Mouse (Mus musculus) liver, embryonic 11.5 days (tissue): ENCODE measurements at regions not wholly inside any gene's neighbourhood (a gene's known extent, or its start where the extent isn't known, plus 50 kb on each side); places are given as distances from the start of the nearest gene placed in this dataset.

Experiments used
- ATAC-seq: fragments of 200-750 bp; cut with Nextera tagmentation; replicated peaks from 2 replicates; pipeline ENCODE4 v1.8.0; 2017; ENCODE audit warnings: moderate number of reproducible peaks, mild to moderate bottlenecking, moderate TSS enrichment, moderate library complexity; ENCODE audit not compliant: low FRiP score
- DNase-seq: peaks from one replicate; pipeline ENCODE4 v3.0.0-alpha.2; 2017; ENCODE audit warnings: low spot score
- H3K27ac ChIP-seq: fragments of 300-500 bp; sonication (generic); 2 replicates; pipeline ENCODE4 v1.5.1; 2014; ENCODE audit warnings: mild to moderate bottlenecking, low read depth, low read length, control low read depth
- H3K27me3 ChIP-seq: fragments of 300-500 bp; sonication (generic); replicated peaks from 2 replicates; pipeline ENCODE4 v1.6.1; 2014; ENCODE audit warnings: low read length, mixed read lengths; ENCODE audit not compliant: control insufficient read depth, insufficient read depth
- H3K36me3 ChIP-seq: fragments of 300-500 bp; sonication (generic); 2 replicates; pipeline ENCODE4 v1.6.1; 2014; ENCODE audit warnings: mild to moderate bottlenecking, low read length, moderate library complexity, mixed read lengths; ENCODE audit not compliant: control insufficient read depth, insufficient read depth
- H3K4me1 ChIP-seq: fragments of 300-500 bp; sonication (generic); replicated peaks from 2 replicates; pipeline ENCODE4 v1.6.1; 2014; ENCODE audit warnings: low read length, mixed read lengths; ENCODE audit not compliant: control insufficient read depth, insufficient read depth
- H3K4me2 ChIP-seq: fragments of 300-500 bp; sonication (generic); 2 replicates; pipeline ENCODE4 v1.6.1; 2014; ENCODE audit warnings: mild to moderate bottlenecking, control low read depth, moderate library complexity
- H3K4me3 ChIP-seq: fragments of 300-500 bp; sonication (generic); 2 replicates; pipeline ENCODE4 v1.5.1; 2014; ENCODE audit warnings: low read depth, low read length, control low read depth
- H3K9ac ChIP-seq: fragments of 300-500 bp; sonication (generic); 2 replicates; pipeline ENCODE4 v1.6.1; 2014; ENCODE audit warnings: low read depth, low read length, control low read depth
- H3K9me3 ChIP-seq: fragments of 300-500 bp; sonication (generic); 2 replicates; pipeline ENCODE4 v1.6.1; 2016; ENCODE audit warnings: low read length, inconsistent platforms, mixed read lengths; ENCODE audit not compliant: control insufficient read depth
- WGBS: fragments of 180-500 bp; shearing (Covaris S2); extraction: QIAGEN DNeasy Blood & Tissue Kit; methylation state at CpG from one replicate; pipeline ENCODE4 v1.1.7; 2014; 5-methylcytosine and 5-hydroxymethylcytosine counted together

DNA sequence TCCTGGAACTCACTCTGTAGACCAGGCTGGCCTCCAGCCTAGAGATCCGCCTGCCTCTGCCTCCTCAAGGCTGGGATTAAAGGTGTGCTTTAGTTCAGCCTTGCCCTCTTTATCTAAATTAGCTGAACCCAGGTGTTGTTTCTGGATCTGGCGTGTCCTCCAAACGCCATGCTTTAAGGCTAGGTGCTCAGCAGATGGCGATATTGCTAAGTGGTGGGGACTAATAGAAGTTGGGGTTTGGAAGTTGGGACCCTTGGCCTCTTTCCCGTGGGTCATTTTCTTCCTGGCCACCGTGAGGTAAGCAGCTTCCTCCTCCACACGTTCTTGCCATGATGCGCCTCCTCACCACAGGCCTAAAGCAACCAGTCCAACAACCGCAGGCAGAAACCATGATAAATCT, 91.3 kb downstream of the Cd83 start:
- WGBS, result 73% methylated on average over 9 of the region's 9 CpGs
- DNase-seq, result no peak
- H3K27ac ChIP-seq, result no peak overlapping the region
- no peaks in the 10 kb centered on the region for H3K4me1 ChIP-seq
- ATAC-seq, result no peak
- H3K27me3 ChIP-seq, result no peaks in the 10 kb centered on the region
- no peak overlapping the region for H3K9ac ChIP-seq
- H3K4me3 ChIP-seq, result no peak overlapping the region
- no peak overlapping the region for H3K4me2 ChIP-seq
- H3K9me3 ChIP-seq, result no peaks in the 10 kb centered on the region
- H3K36me3 ChIP-seq, result no peaks in the 10 kb centered on the region

GRCm38 (mm10) chr13:43887284-43887683, 102.7 kb downstream of the Cd83 start:
- H3K4me3 ChIP-seq, result no peak overlapping the region
- no peak overlapping the region for H3K27ac ChIP-seq
- no peaks in the 10 kb centered on the region for H3K4me1 ChIP-seq
- 75% methylated on average over 2 of the region's 3 CpGs for WGBS
- no peaks in the 10 kb centered on the region for H3K36me3 ChIP-seq
- H3K9me3 ChIP-seq, result no peaks in the 10 kb centered on the region
- ATAC-seq, result no peak
- H3K27me3 ChIP-seq, result no peaks in the 10 kb centered on the region
- no peak overlapping the region for H3K9ac ChIP-seq
- H3K4me2 ChIP-seq, result no peak overlapping the region
- no peak for DNase-seq

GRCm38 (mm10) chr13:43891928-43892327, 107.4 kb downstream of the Cd83 start:
- H3K4me1 ChIP-seq, result no peaks in the 10 kb centered on the region
- no peak overlapping the region for H3K4me2 ChIP-seq
- H3K27ac ChIP-seq, result no peak overlapping the region
- 68% methylated on average over 3 of the region's 3 CpGs for WGBS
- peaks cover 3% of the 10 kb centered on the region; the same call in 1 of the 2 replicates for H3K27me3 ChIP-seq
- ATAC-seq (no peak), DNase-seq (no peak)
- H3K4me3 ChIP-seq, result no peak overlapping the region
- H3K36me3 ChIP-seq, result no peaks in the 10 kb centered on the region
- H3K9me3 ChIP-seq, result no peaks in the 10 kb centered on the region
- no peak overlapping the region for H3K9ac ChIP-seq

GRCm38 (mm10) chr13:43895990-43896389, 111.4 kb downstream of the Cd83 start:
- 78% methylated on average over 11 of the region's 11 CpGs for WGBS
- no peaks in the 10 kb centered on the region for H3K9me3 ChIP-seq
- ATAC-seq, result no peak

DNA sequence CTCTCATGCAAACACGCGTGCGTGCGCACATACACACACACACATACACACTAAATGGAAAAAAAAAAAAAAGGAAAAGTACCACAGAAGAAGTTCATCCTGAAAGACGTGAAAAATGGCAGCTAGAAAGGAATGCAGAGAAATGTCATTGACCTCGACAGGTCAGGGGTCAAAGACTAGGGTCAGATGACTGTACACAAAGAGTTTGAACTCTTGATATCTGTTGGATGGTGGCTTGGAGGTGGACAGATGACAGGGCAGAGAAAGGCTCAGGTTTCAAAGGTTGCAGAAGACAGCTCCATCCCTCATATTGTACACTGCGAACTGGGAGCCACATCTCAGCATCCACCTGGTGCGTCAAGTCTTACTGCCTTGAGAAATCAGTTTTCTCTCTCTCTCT, 112.5 kb downstream of the Cd83 start:
- Histone ChIP-seq H3K27me3 (peaks cover 3% of the 10 kb centered on the region; the same call in 1 of the 2 replicates), H3K9me3 (no peaks in the 10 kb centered on the region), H3K4me3 (no peak overlapping the region), H3K4me1 (no peaks in the 10 kb centered on the region), H3K27ac (no peak overlapping the region), H3K4me2 (no peak overlapping the region), H3K9ac (no peak overlapping the region), H3K36me3 (no peaks in the 10 kb centered on the region)
- DNase-seq (no peak), ATAC-seq (no peak)
- 79% methylated on average over 8 of the region's 8 CpGs for WGBS

More at GRCm38 (mm10) chr13:43895990-43896389, 111.4 kb downstream of the Cd83 start:
- Histone ChIP-seq H3K4me2 (no peak overlapping the region), H3K9ac (no peak overlapping the region), H3K27ac (no peak overlapping the region), H3K36me3 (no peaks in the 10 kb centered on the region), H3K27me3 (peaks cover 3% of the 10 kb centered on the region; the same call in 1 of the 2 replicates), H3K4me3 (no peak overlapping the region), H3K4me1 (no peaks in the 10 kb centered on the region)
- DNase-seq, result no peak

DNA sequence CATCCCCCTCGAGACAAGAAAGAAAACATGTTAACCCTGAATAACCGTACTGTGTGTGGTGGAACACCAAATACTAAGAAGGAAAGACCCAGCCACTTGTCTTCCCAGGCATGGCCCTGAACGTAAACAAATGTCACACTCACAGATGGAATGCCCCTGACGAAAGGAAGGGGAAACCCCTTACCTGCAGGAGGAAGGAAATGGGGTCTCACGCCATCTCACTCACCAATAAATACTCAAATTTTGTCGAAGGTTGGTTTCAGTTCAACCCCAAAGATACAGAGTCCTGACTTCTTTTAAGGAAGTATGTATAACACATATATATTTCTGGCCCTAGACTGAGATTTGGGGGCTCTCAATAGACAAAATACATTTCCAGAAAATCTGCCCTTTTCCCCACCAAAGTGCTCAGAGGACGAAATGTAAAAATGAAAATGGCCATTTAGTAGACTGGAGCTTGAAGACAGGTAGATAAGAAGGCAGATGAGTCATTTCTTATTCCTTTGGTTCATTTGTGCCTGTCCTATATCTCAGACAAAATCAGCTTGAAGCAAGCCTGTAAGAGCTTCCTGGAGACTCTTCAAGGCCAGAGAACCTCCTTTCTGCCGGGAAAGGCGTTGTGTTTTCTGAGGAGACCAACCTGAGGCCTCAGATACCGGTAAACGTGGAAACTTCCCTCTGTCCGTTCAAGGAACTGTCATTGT, 114.1 kb downstream of the Cd83 start:
- H3K9ac ChIP-seq, result no peak overlapping the region
- H3K4me2 ChIP-seq, result no peak overlapping the region
- no peak overlapping the region for H3K4me3 ChIP-seq
- 65% methylated on average over 12 of the region's 12 CpGs for WGBS
- peaks cover 3% of the 10 kb centered on the region; the same call in 1 of the 2 replicates for H3K27me3 ChIP-seq
- H3K4me1 ChIP-seq, result no peaks in the 10 kb centered on the region
- no peaks in the 10 kb centered on the region for H3K36me3 ChIP-seq
- H3K27ac ChIP-seq, result no peak overlapping the region
- H3K9me3 ChIP-seq, result no peaks in the 10 kb centered on the region
- ATAC-seq (no peak), DNase-seq (no peak)

- ATAC-seq, result no peak
- no peak overlapping the region for H3K9ac ChIP-seq
- no peaks in the 10 kb centered on the region for H3K4me1 ChIP-seq
- no peak overlapping the region for H3K27ac ChIP-seq
- no peaks in the 10 kb centered on the region for H3K9me3 ChIP-seq
- H3K4me2 ChIP-seq, result no peak overlapping the region
- 74% methylated on average over 2 of the region's 2 CpGs for WGBS
- DNase-seq, result no peak
- no peak overlapping the region for H3K4me3 ChIP-seq
- no peaks in the 10 kb centered on the region for H3K27me3 ChIP-seq
- H3K36me3 ChIP-seq, result no peaks in the 10 kb centered on the region
Measured at GRCm38 (mm10) chr13:43900115-43900514, 115.5 kb downstream of the Cd83 start.

GRCm38 (mm10) chr13:43900758-43901157, 116.2 kb downstream of the Cd83 start:
- Histone ChIP-seq H3K4me3 (no peak overlapping the region), H3K27me3 (no peaks in the 10 kb centered on the region), H3K4me1 (no peaks in the 10 kb centered on the region), H3K9ac (no peak overlapping the region), H3K27ac (no peak overlapping the region), H3K9me3 (no peaks in the 10 kb centered on the region), H3K4me2 (no peak overlapping the region), H3K36me3 (no peaks in the 10 kb centered on the region)
- DNase-seq (no peak), ATAC-seq (no peak)
- WGBS, result 56% methylated on average over 7 of the region's 7 CpGs

- Histone ChIP-seq H3K27ac (no peak overlapping the region), H3K9ac (no peak overlapping the region), H3K27me3 (no peaks in the 10 kb centered on the region), H3K9me3 (no peaks in the 10 kb centered on the region), H3K4me2 (no peak overlapping the region), H3K36me3 (no peaks in the 10 kb centered on the region), H3K4me1 (peaks cover 10% of the 10 kb centered on the region), H3K4me3 (no peak overlapping the region)
- ATAC-seq (no peak), DNase-seq (no peak)
Measured at GRCm38 (mm10) chr13:43903391-43903790, 118.8 kb downstream of the Cd83 start.
